Mouse (Mus musculus) effector memory CD4-positive, alpha-beta T cell, adult 7 months (primary cell): ENCODE results near the gene Oit3. TPM values are rescaled to one million over a fixed set of nuclear protein-coding genes. Genes with fewer than 3 reads are reported as not detected.

Experiments used
- polyA plus RNA-seq: library from polyadenylated mRNA; unstranded; fragments of 100-300 nt; shearing (Covaris generic); gene quantifications from one replicate; pipeline ENCODE4 v1.2.1, GENCODE M21; 2017

Gene Oit3
- polyA plus RNA-seq: not detected

DNA sequence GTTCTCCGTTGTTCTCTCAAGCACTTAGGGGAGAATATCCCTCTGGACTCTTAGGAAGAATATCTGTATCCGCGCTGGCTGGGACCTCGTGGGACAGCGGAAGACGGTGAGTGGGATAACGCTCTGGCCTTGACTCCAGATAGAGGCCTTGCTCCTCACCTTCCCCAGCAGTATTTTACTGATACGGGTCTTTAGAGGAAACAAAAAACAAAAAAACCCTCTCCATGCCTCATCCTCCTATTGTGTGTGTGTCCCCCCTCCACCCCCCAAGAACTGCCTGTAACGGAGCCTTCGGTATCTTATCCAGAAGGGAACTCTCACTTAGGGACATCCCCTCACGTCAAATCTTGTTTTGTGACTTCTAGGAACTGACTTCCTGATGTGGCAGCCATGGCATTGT is at the start of gene Oit3:
Gene Oit3, minus strand, starts transcription at position 44 of the 400 bp plus-strand sequence.

DNA sequence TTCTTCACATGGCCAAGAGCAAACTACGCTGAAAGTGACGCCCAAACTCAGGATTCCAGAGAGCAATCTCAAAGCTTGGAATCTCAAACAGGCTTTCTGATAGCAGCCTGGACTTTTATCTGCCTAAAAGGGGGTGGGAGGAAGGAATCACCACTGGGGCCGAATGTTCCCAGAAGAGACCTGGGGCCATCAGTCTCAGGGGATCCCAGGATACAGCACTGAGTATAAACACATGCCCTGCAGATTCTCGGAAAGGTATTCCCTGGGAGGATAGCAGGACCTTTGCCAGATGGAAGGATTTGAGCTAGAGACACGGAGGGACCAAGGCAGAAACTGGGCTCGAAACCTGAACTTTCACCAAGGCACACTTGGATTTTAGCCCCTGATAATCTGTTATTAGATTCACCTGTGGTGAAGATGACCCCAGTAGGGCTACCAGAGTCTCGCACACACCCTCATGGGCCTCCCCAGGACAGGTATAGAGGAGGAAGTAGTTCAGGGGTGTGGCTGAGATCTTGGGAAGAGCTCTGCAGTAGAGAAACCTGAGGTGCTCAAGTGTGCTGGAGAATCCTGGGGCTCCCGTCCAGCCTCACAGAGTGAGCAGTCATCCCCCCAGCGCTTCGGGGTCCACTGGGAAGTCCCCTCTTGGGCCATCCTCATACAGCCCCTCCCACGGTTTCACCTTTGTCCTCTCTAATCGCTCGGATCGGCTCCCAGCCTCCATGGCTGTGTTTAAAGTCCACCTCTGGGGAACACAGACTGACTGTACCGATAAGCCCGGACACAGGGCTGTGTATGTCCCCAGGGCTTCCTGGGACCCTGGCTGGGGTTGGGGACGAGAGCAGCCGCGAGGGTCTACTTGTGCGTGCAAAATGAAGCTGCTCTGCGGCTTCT is 38.4 kb downstream of the Oit3 start, which contains the start of gene Pla2g12b:
Gene Pla2g12b, plus strand, starts transcription at position 762 of the 894 bp plus-strand sequence.

DNA sequence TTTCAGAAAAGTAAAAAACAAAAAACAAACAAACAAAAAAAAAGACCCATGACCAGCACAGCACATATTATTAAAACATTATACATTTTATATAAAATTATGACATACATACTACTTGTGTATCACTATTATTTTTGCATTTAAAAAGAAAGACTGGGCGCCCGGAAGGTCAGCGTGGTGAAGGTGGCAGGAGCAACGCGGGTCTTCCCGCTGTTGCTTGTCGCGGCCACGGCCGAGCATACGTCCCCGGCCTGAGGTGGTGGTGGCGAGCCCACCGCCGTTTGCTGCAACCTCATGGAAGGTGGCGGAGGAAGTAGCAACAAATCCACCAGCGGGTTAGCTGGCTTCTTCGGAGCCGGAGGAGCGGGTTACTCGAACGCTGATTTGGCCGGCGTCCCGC is 46.1 kb downstream of the Oit3 start, which contains the start of gene Gm10273:
Gene Gm10273, plus strand, starts transcription at position 172 of the 400 bp plus-strand sequence.

Other genes starting within 250 kb of the Oit3 start
- gene Sept10, start 219.9 kb downstream of the Oit3 start, polyA plus RNA-seq: 0.57 TPM
- gene Sowahc, start 219.8 kb downstream of the Oit3 start, polyA plus RNA-seq: 1.1 TPM
- 39.9 TPM for gene P4ha1, start 118.5 kb downstream of the Oit3 start, polyA plus RNA-seq
- gene Gm10273, start 46.1 kb downstream of the Oit3 start, polyA plus RNA-seq: 104 TPM
- gene Pla2g12b, start 38.1 kb downstream of the Oit3 start, polyA plus RNA-seq: not detected
- not detected for gene Gm10322, start 174.3 kb upstream of the Oit3 start, polyA plus RNA-seq
- gene Mcu, start 174.9 kb upstream of the Oit3 start, polyA plus RNA-seq: 19.2 TPM